Mouse (Mus musculus) embryonic facial prominence, embryonic 14.5 days (tissue): ENCODE results near the gene Rin2. TPM values are rescaled to one million over a fixed set of nuclear protein-coding genes. Genes with fewer than 3 reads are reported as not detected.

Experiments used
- ATAC-seq: fragments of 200-750 bp; cut with Nextera tagmentation; 2 replicates; pipeline ENCODE4 v1.8.0; 2017; ENCODE audit warnings: low read depth, moderate number of reproducible peaks, moderate TSS enrichment
- DNase-seq: peaks from one replicate; pipeline ENCODE4 v3.0.0-alpha.2; 2015; ENCODE audit warnings: low spot score
- H3K27ac ChIP-seq: fragments of 300-500 bp; sonication (generic); replicated peaks from 2 replicates; pipeline ENCODE4 v1.5.1; 2014; ENCODE audit warnings: low read depth, mild to moderate bottlenecking, low read length, moderate library complexity
- H3K27me3 ChIP-seq: fragments of 300-500 bp; sonication (generic); replicated peaks from 2 replicates; pipeline ENCODE4 v1.6.1; 2014; ENCODE audit warnings: low read length; ENCODE audit not compliant: control insufficient read depth, insufficient read depth
- H3K36me3 ChIP-seq: fragments of 300-500 bp; sonication (generic); 2 replicates; pipeline ENCODE4 v1.6.1; 2014; ENCODE audit warnings: low read length, mixed read lengths; ENCODE audit not compliant: control insufficient read depth, insufficient read depth
- H3K4me1 ChIP-seq: fragments of 300-500 bp; sonication (generic); 2 replicates; pipeline ENCODE4 v1.6.1; 2014; ENCODE audit warnings: antibody characterized with exemption, low read length; ENCODE audit not compliant: control insufficient read depth, insufficient read depth
- H3K4me2 ChIP-seq: fragments of 300-500 bp; sonication (generic); 2 replicates; pipeline ENCODE4 v1.6.1; 2014; ENCODE audit warnings: low read depth, mild to moderate bottlenecking, low read length, moderate library complexity, mixed read lengths
- H3K4me3 ChIP-seq: fragments of 300-500 bp; sonication (generic); 2 replicates; pipeline ENCODE4 v1.5.1; 2014; ENCODE audit warnings: low read depth, mild to moderate bottlenecking, low read length
- H3K9ac ChIP-seq: fragments of 300-500 bp; sonication (generic); 2 replicates; pipeline ENCODE4 v1.6.1; 2014; ENCODE audit warnings: low read depth, mild to moderate bottlenecking, low read length, moderate library complexity, mixed read lengths
- H3K9me3 ChIP-seq: fragments of 300-500 bp; sonication (generic); 2 replicates; pipeline ENCODE4 v1.6.1; 2016; ENCODE audit warnings: low read length; ENCODE audit not compliant: control insufficient read depth
- WGBS: fragments of 180-500 bp; shearing (Covaris S2); extraction: QIAGEN DNeasy Blood & Tissue Kit; methylation state at CpG from one replicate; pipeline ENCODE4 v1.1.7; 2014; 5-methylcytosine and 5-hydroxymethylcytosine counted together
- polyA plus RNA-seq: library from polyadenylated mRNA; unstranded; fragments of >200 nt; fragmentation: Nextera tagmentation; extraction: Ambion mirVana; gene quantifications from 2 replicates; pipeline ENCODE4 v1.2.1, GENCODE M21; 2014

Rin2 gene
- polyA plus RNA-seq, 1 experiment from 2014 or later: 33.0 TPM

GRCm38 (mm10) chr2:145676936-145677335, 1.9 kb downstream of the Rin2 start:
- no peak overlapping the region for H3K4me3 ChIP-seq
- no peak overlapping the region for H3K27ac ChIP-seq
- peaks cover 36% of the 10 kb centered on the region; the same call in 1 of the 2 replicates for H3K4me1 ChIP-seq
- no peaks in the 10 kb centered on the region for H3K36me3 ChIP-seq
- ATAC-seq (no peak), DNase-seq (no peak)
- WGBS: 63% methylated on average over 2 of the region's 2 CpGs
- H3K4me2 ChIP-seq: peak overlapping the region; percentile 89; the same call in 1 of the 2 replicates
- H3K9ac ChIP-seq: no peak overlapping the region
- H3K27me3 ChIP-seq: no peaks in the 10 kb centered on the region
- no peaks in the 10 kb centered on the region for H3K9me3 ChIP-seq

GRCm38 (mm10) chr2:145680141-145680540, 5.1 kb downstream of the Rin2 start:
- H3K27ac ChIP-seq: no peak overlapping the region
- H3K9ac ChIP-seq: no peak overlapping the region
- ATAC-seq: no peak
- H3K9me3 ChIP-seq: no peaks in the 10 kb centered on the region
- no peaks in the 10 kb centered on the region for H3K27me3 ChIP-seq
- no peak overlapping the region for H3K4me3 ChIP-seq
- peaks cover 42% of the 10 kb centered on the region for H3K4me1 ChIP-seq
- no peaks in the 10 kb centered on the region for H3K36me3 ChIP-seq
- no peak for DNase-seq
- H3K4me2 ChIP-seq: no peak overlapping the region
- WGBS: 80% methylated on average over 2 of the region's 2 CpGs

- DNase-seq (no peak), ATAC-seq (no peak)
- H3K9ac ChIP-seq: no peak overlapping the region
- peaks cover 40% of the 10 kb centered on the region for H3K4me1 ChIP-seq
- H3K9me3 ChIP-seq: no peaks in the 10 kb centered on the region
- no peaks in the 10 kb centered on the region for H3K36me3 ChIP-seq
- 74% methylated on average over 9 of the region's 9 CpGs for WGBS
- H3K4me3 ChIP-seq: no peak overlapping the region
- H3K4me2 ChIP-seq: no peak overlapping the region
- no peaks in the 10 kb centered on the region for H3K27me3 ChIP-seq
- H3K27ac ChIP-seq: 0 out of 2 replicates have a peak overlapping the region, but pooled peaks have one; percentile 21
These were observed 5.7 kb downstream of the Rin2 start for GRCm38 (mm10) chr2:145680762-145681161.

GRCm38 (mm10) chr2:145681626-145682025, 6.6 kb downstream of the Rin2 start:
- DNase-seq (no peak), ATAC-seq (no peak)

GRCm38 (mm10) chr2:145682924-145683323, 7.9 kb downstream of the Rin2 start:
- H3K4me3 ChIP-seq: no peak overlapping the region
- 0 out of 2 replicates have a peak overlapping the region, but pooled peaks have one; percentile 0 for H3K27ac ChIP-seq
- H3K4me2 ChIP-seq: no peak overlapping the region
- H3K9ac ChIP-seq: no peak overlapping the region
- ATAC-seq: no peak
- H3K4me1 ChIP-seq: peaks cover 32% of the 10 kb centered on the region
- WGBS: 51% methylated on average over 3 of the region's 3 CpGs
- H3K9me3 ChIP-seq: no peaks in the 10 kb centered on the region
- no peaks in the 10 kb centered on the region for H3K27me3 ChIP-seq
- no peak for DNase-seq
- H3K36me3 ChIP-seq: no peaks in the 10 kb centered on the region

More at GRCm38 (mm10) chr2:145681626-145682025, 6.6 kb downstream of the Rin2 start:
- no peaks in the 10 kb centered on the region for H3K9me3 ChIP-seq
- H3K27ac ChIP-seq: no peak overlapping the region
- H3K4me1 ChIP-seq: peaks cover 34% of the 10 kb centered on the region
- no peak overlapping the region for H3K4me2 ChIP-seq
- H3K27me3 ChIP-seq: no peaks in the 10 kb centered on the region
- 59% methylated on average over 4 of the region's 4 CpGs for WGBS
- no peak overlapping the region for H3K9ac ChIP-seq
- H3K4me3 ChIP-seq: no peak overlapping the region
- no peaks in the 10 kb centered on the region for H3K36me3 ChIP-seq

- Histone ChIP-seq H3K36me3 (no peaks in the 10 kb centered on the region), H3K4me3 (no peak overlapping the region), H3K9ac (no peak overlapping the region), H3K4me2 (no peak overlapping the region), H3K4me1 (peaks cover 31% of the 10 kb centered on the region), H3K27me3 (no peaks in the 10 kb centered on the region), H3K27ac (no peak overlapping the region), H3K9me3 (no peaks in the 10 kb centered on the region)
- DNase-seq (peak; percentile 79), ATAC-seq (no peak)
- 66% methylated on average over 3 of the region's 3 CpGs for WGBS
These were observed 8.5 kb downstream of the Rin2 start for GRCm38 (mm10) chr2:145683536-145683935.

- no peak overlapping the region for H3K4me2 ChIP-seq
- no peaks in the 10 kb centered on the region for H3K36me3 ChIP-seq
- 86% methylated on average over 1 of the region's 1 CpGs for WGBS
- no peak overlapping the region for H3K9ac ChIP-seq
- H3K27me3 ChIP-seq: no peaks in the 10 kb centered on the region
- peaks cover 27% of the 10 kb centered on the region for H3K4me1 ChIP-seq
- no peaks in the 10 kb centered on the region for H3K9me3 ChIP-seq
- no peak overlapping the region for H3K27ac ChIP-seq
- ATAC-seq (no peak), DNase-seq (no peak)
- H3K4me3 ChIP-seq: no peak overlapping the region
These were observed 9.1 kb downstream of the Rin2 start for GRCm38 (mm10) chr2:145684151-145684550.

GRCm38 (mm10) chr2:145684891-145685290, 9.9 kb downstream of the Rin2 start:
- Histone ChIP-seq H3K27ac (no peak overlapping the region), H3K9ac (no peak overlapping the region), H3K4me3 (no peak overlapping the region), H3K9me3 (no peaks in the 10 kb centered on the region), H3K4me2 (no peak overlapping the region), H3K4me1 (peaks cover 24% of the 10 kb centered on the region), H3K27me3 (no peaks in the 10 kb centered on the region), H3K36me3 (no peaks in the 10 kb centered on the region)
- no peak for DNase-seq
- WGBS: 75% methylated on average over 8 of the region's 8 CpGs
- ATAC-seq: no peak

- no peak for DNase-seq
- WGBS: 78% methylated on average over 4 of the region's 4 CpGs
These were observed 11.0 kb downstream of the Rin2 start for GRCm38 (mm10) chr2:145686017-145686416.

More at GRCm38 (mm10) chr2:145686017-145686416, 11.0 kb downstream of the Rin2 start:
- Histone ChIP-seq H3K27ac (no peak overlapping the region), H3K36me3 (no peaks in the 10 kb centered on the region), H3K9ac (no peak overlapping the region), H3K4me3 (no peak overlapping the region), H3K4me2 (no peak overlapping the region), H3K4me1 (peaks cover 23% of the 10 kb centered on the region), H3K27me3 (no peaks in the 10 kb centered on the region), H3K9me3 (no peaks in the 10 kb centered on the region)
- ATAC-seq: no peak
